Mouse (Mus musculus) MEL (cell line): ENCODE data around the gene St6galnac3. TPM values are rescaled to one million over a fixed set of nuclear protein-coding genes. Genes with fewer than 3 reads are reported as not detected.

Experiments
- DNase-seq: peaks from one replicate; pipeline ENCODE4 v3.0.0; 2011; ENCODE audit warnings: low read depth, low spot score
- H3K27ac ChIP-seq: 2 replicates; pipeline ENCODE4 v1.5.1; 2012; ENCODE audit warnings: low read depth, mild to moderate bottlenecking, control low read depth, low read length, moderate library complexity; ENCODE audit not compliant: control insufficient read depth
- H3K27me3 ChIP-seq, 2 experiments: fragments of 150-350 bp in 1 of 2; sonication (generic) in 1 of 2; 2 replicates each; pipeline ENCODE4 v1.6.1; 2012; ENCODE audit warnings: low read length in 2 of 2, mild to moderate bottlenecking in 2 of 2, improper control_type of control experiment in 1 of 2, moderate library complexity in 1 of 2; ENCODE audit not compliant: insufficient read depth in 2 of 2, control insufficient read depth in 1 of 2
- H3K36me3 ChIP-seq, 2 experiments: 2 replicates each; pipeline ENCODE4 v1.6.1; 2012 to 2014; ENCODE audit warnings: low read length in 2 of 2, improper control_type of control experiment in 1 of 2, inconsistent platforms in 1 of 2, mild to moderate bottlenecking in 1 of 2; ENCODE audit not compliant: insufficient read depth in 2 of 2, control insufficient read depth in 1 of 2
- H3K4me1 ChIP-seq, 2 experiments: fragments of 150-350 bp in 1 of 2; sonication (generic) in 1 of 2; 2 replicates each; pipeline ENCODE4 v1.6.1; 2012; ENCODE audit warnings: low read length in 2 of 2, improper control_type of control experiment in 1 of 2, mild to moderate bottlenecking in 1 of 2; ENCODE audit not compliant: insufficient read depth in 2 of 2, control insufficient read depth in 1 of 2
- H3K4me3 ChIP-seq, 2 experiments: fragments of 150-350 bp in 1 of 2; sonication (generic) in 1 of 2; 2 replicates each; pipeline ENCODE4 v1.5.1; 2012; ENCODE audit warnings: low read depth in 2 of 2, low read length in 2 of 2, mild to moderate bottlenecking in 2 of 2, moderate library complexity in 2 of 2, control low read depth in 1 of 2, improper control_type of control experiment in 1 of 2; ENCODE audit not compliant: control insufficient read depth in 1 of 2, insufficient read depth in 1 of 2
- H3K79me2 ChIP-seq: 2 replicates; pipeline ENCODE4 v1.6.1; 2012; ENCODE audit warnings: mild to moderate bottlenecking, low read length, moderate library complexity; ENCODE audit not compliant: control insufficient read depth, poor library complexity, insufficient read depth
- H3K9ac ChIP-seq: 2 replicates; pipeline ENCODE4 v1.6.1; 2012; ENCODE audit warnings: low read depth, mild to moderate bottlenecking, control low read depth, low read length, moderate library complexity; ENCODE audit not compliant: control insufficient read depth, poor library complexity, severe bottlenecking
- H3K9me3 ChIP-seq: fragments of 150-350 bp; sonication (generic); replicated peaks from 2 replicates; pipeline ENCODE4 v1.6.1; 2012; ENCODE audit warnings: mild to moderate bottlenecking, low read length, improper control_type of control experiment, moderate library complexity; ENCODE audit not compliant: insufficient read depth
- CHD1 ChIP-seq: IDR thresholded peaks from 2 replicates; pipeline ENCODE4 v1.6.1; 2012; ENCODE audit warnings: low read depth, mild to moderate bottlenecking, inconsistent platforms, low read length, improper control_type of control experiment
- CHD2 ChIP-seq: IDR thresholded peaks from 2 replicates; pipeline ENCODE4 v1.6.1; 2011; ENCODE audit warnings: low read length, improper control_type of control experiment
- CTCF ChIP-seq, 3 experiments: IDR thresholded peaks in 2 of 3; conservative IDR thresholded peaks in 1 of 3; 2 replicates each; pipeline ENCODE4 v1.5.1; 2011 to 2012; ENCODE audit warnings: low read length in 3 of 3, low read depth in 2 of 3, mild to moderate bottlenecking in 2 of 3, improper control_type of control experiment in 1 of 3, inconsistent platforms in 1 of 3, mixed read lengths in 1 of 3, moderate library complexity in 1 of 3; ENCODE audit not compliant: control insufficient read depth in 1 of 3, insufficient read depth in 1 of 3, poor library complexity in 1 of 3, severe bottlenecking in 1 of 3
- EP300 ChIP-seq, 2 experiments: IDR thresholded peaks; 2 replicates each; pipeline ENCODE4 v1.6.1; 2011; ENCODE audit warnings: improper control_type of control experiment in 2 of 2, low read length in 2 of 2, low read depth in 1 of 2, mild to moderate bottlenecking in 1 of 2
- ETS1 ChIP-seq: IDR thresholded peaks from 2 replicates; pipeline ENCODE4 v1.6.1; 2012; ENCODE audit warnings: low read depth, mild to moderate bottlenecking, inconsistent platforms, low read length, improper control_type of control experiment, moderate library complexity
- GABPA ChIP-seq: IDR thresholded peaks from 2 replicates; pipeline ENCODE4 v1.6.1; 2012; ENCODE audit warnings: low read depth, mild to moderate bottlenecking, inconsistent platforms, low read length, improper control_type of control experiment, moderate library complexity
- GATA1 ChIP-seq: IDR thresholded peaks from 2 replicates; pipeline ENCODE4 v1.6.1; 2011; ENCODE audit warnings: low read depth, low read length, improper control_type of control experiment
- KAT2A ChIP-seq: conservative IDR thresholded peaks from 2 replicates; pipeline ENCODE4 v1.6.1; 2012; ENCODE audit warnings: low read depth, low read length, improper control_type of control experiment, inconsistent platforms
- MAX ChIP-seq: IDR thresholded peaks from 2 replicates; pipeline ENCODE4 v1.6.1; 2011; ENCODE audit warnings: low read length, improper control_type of control experiment
- MAZ ChIP-seq: IDR thresholded peaks from 2 replicates; pipeline ENCODE4 v1.6.1; 2012; ENCODE audit warnings: low read depth, mild to moderate bottlenecking, inconsistent platforms, low read length, improper control_type of control experiment
- MEF2A ChIP-seq: IDR thresholded peaks from 2 replicates; pipeline ENCODE4 v1.6.1; 2014; ENCODE audit warnings: low read depth, mild to moderate bottlenecking, inconsistent platforms, low read length, improper control_type of control experiment; ENCODE audit not compliant: poor library complexity, insufficient replicate concordance, severe bottlenecking; ENCODE audit errors: extremely low read depth
- MYB ChIP-seq: IDR thresholded peaks from 2 replicates; pipeline ENCODE4 v1.6.1; 2011; ENCODE audit warnings: mild to moderate bottlenecking, low read depth, low read length, improper control_type of control experiment
- MYC ChIP-seq: IDR thresholded peaks from 2 replicates; pipeline ENCODE4 v1.6.1; 2011; ENCODE audit warnings: low read depth, mild to moderate bottlenecking, low read length, improper control_type of control experiment, moderate library complexity
- SMC3 ChIP-seq: IDR thresholded peaks from 2 replicates; pipeline ENCODE4 v1.6.1; 2011; ENCODE audit warnings: low read depth, low read length, improper control_type of control experiment
- TAL1 ChIP-seq: IDR thresholded peaks from 2 replicates; pipeline ENCODE4 v1.6.1; 2012; ENCODE audit warnings: mild to moderate bottlenecking, inconsistent platforms, low read length, moderate library complexity, mixed read lengths
- UBTF ChIP-seq: IDR thresholded peaks from 2 replicates; pipeline ENCODE4 v1.6.1; 2012; ENCODE audit warnings: low read depth, mild to moderate bottlenecking, inconsistent platforms, low read length, improper control_type of control experiment, moderate library complexity, borderline replicate concordance; ENCODE audit not compliant: insufficient read depth
- USF2 ChIP-seq, 2 experiments: IDR thresholded peaks; 2 replicates each; pipeline ENCODE4 v1.6.1; 2011 to 2012; ENCODE audit warnings: improper control_type of control experiment in 2 of 2, low read length in 2 of 2, borderline replicate concordance in 1 of 2, inconsistent platforms in 1 of 2, low read depth in 1 of 2, mild to moderate bottlenecking in 1 of 2; ENCODE audit not compliant: insufficient read depth in 1 of 2
- ZC3H11A ChIP-seq: IDR thresholded peaks from 2 replicates; pipeline ENCODE4 v1.6.1; 2012; ENCODE audit warnings: low read depth, mild to moderate bottlenecking, inconsistent platforms, low read length, improper control_type of control experiment
- ZMIZ1 ChIP-seq: IDR thresholded peaks from 2 replicates; pipeline ENCODE4 v1.6.1; 2012; ENCODE audit warnings: low read depth, mild to moderate bottlenecking, inconsistent platforms, low read length, improper control_type of control experiment, moderate library complexity
- polyA plus RNA-seq, 2 experiments: library from polyadenylated mRNA; stranded (reverse) in 1 of 2; unstranded in 1 of 2; fragments of >175 nt in 1 of 2; fragments of >200 nt in 1 of 2; gene quantifications; 2 replicates each; pipeline versions ENCODE4 v1.2.1 to v1.2.4; 2012; ENCODE audit warnings: low replicate concordance in 2 of 2, low read depth in 1 of 2; ENCODE audit not compliant: insufficient read length in 2 of 2, insufficient read depth in 1 of 2, missing spikeins in 1 of 2
- total RNA-seq: library from RNA; depleted of rRNA; stranded (reverse); fragments of 300-350 nt; gene quantifications from 2 replicates; pipeline ENCODE4 v1.2.3, GENCODE M21; 2012

The St6galnac3 gene
- total and polyA plus RNA-seq, 3 experiments, result 7.8 to 11.4 TPM; not detected in 1

GRCm38 (mm10) chr3:153458593-153458992 is 266.4 kb downstream of the St6galnac3 start:
- no peak overlapping the region for H3K4me3 ChIP-seq
- no peak overlapping the region for H3K9ac ChIP-seq
- peaks cover 5% of the 10 kb centered on the region for H3K79me2 ChIP-seq
- H3K9me3 ChIP-seq, result no peaks in the 10 kb centered on the region
- H3K36me3 ChIP-seq, result peaks cover 0 to 14% of the 10 kb centered on the region in 2 experiments; a peak in 2 of 4 replicates
- H3K27ac ChIP-seq, result no peak overlapping the region
- TF ChIP-seq CHD1 (no peak), SMC3 (no peak), MYB (no peak), EP300 (IDR thresholded peaks at IDR 0.05; ENCODE audit: low read depth in 1 of 2, low read length in 2 of 2) (no peak), ZMIZ1 (no peak), USF2 (IDR thresholded peaks at IDR 0.05; ENCODE audit: borderline replicate concordance in 1 of 2, insufficient read depth in 1 of 2, low read depth in 1 of 2, low read length in 2 of 2) (no peak), CHD2 (no peak), ZC3H11A (no peak), TAL1 (no peak), MYC (no peak), ETS1 (no peak), MAZ (no peak), MEF2A (no peak)
- H3K4me1 ChIP-seq, result peaks cover 8 to 26% of the 10 kb centered on the region in 2 experiments
- H3K27me3 ChIP-seq, result no peaks in the 10 kb centered on the region
- DNase-seq, result no peak

- TF ChIP-seq UBTF (no peak), MEF2A (no peak), GATA1 (no peak), MAX (no peak), CTCF (IDR thresholded peaks at IDR 0.05 in 2 of 3, conservative IDR thresholded peaks at IDR 0.05 in 1 of 3; ENCODE audit: control insufficient read depth in 1 of 3, insufficient read depth in 1 of 3, low read depth in 2 of 3, low read length in 3 of 3, poor library complexity in 1 of 3, severe bottlenecking in 1 of 3) (no peak), KAT2A (no peak), GABPA (no peak)
- TF ChIP-seq, all 39 proteins: peak for 0
- no peaks in the 10 kb centered on the region for H3K9me3 ChIP-seq
- peaks cover 0 to 17% of the 10 kb centered on the region in 2 experiments; a peak in 2 of 4 replicates for H3K36me3 ChIP-seq
- no peaks in the 10 kb centered on the region for H3K27me3 ChIP-seq
- no peak for DNase-seq
- peak overlapping the region; percentile 24; the same call in 1 of the 2 replicates for H3K27ac ChIP-seq
- peaks cover 8% of the 10 kb centered on the region for H3K79me2 ChIP-seq
- no peak overlapping the region for H3K9ac ChIP-seq
- no peak overlapping the region for H3K4me3 ChIP-seq
- H3K4me1 ChIP-seq, result peaks cover 11 to 32% of the 10 kb centered on the region in 2 experiments
These were observed 267.3 kb downstream of the St6galnac3 start for GRCm38 (mm10) chr3:153457701-153458100.
